17 mouse cellular contexts compared by ENCODE assay signal in the genomic region with DNA sequence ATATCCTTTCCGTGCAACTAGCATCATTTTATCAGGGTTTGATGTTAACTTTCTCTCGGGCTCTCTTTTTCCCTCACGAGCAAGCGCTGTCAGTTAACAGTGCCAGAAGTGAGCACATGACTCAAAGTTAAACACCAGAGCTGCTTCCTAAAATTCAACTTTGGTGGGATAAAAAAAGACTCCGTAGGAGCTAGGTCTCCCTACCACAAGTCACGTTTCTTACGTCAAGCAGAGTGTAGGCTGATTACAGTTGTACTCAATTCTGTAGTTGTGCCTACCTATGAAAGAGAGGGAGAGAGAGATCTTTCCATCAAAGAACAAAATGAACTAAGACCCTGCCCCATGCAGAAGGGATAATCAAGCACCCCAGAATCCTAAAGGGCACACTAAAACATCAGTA.
"Had no signal": no experiment of that assay in that cellular context is flagged by ENCODE, and none has a peak within 500 bp of the region (broad histone marks: within the 10 kb centered on the region; RNA-seq: fewer than 3 reads in every experiment).

No protein-coding gene starts in this region.

- H3K4me2 ChIP-seq: liver, embryonic 15.5 days; lung, embryonic 15.5 days; midbrain, embryonic 11.5 days; midbrain, embryonic 13.5 days; midbrain, embryonic 15.5 days; neural tube, embryonic 12.5 days had no signal

- H3K36me3 ChIP-seq: liver, embryonic 15.5 days; lung, embryonic 15.5 days had no signal

- H3K27ac ChIP-seq: liver, embryonic 15.5 days; lung, embryonic 15.5 days; macrophage; midbrain, embryonic 13.5 days; midbrain, embryonic 15.5 days; neural tube, embryonic 12.5 days had no signal

- H3K4me3 ChIP-seq: liver, embryonic 15.5 days; lung, embryonic 15.5 days; megakaryocyte, embryonic 14.5 days; midbrain, embryonic 13.5 days; midbrain, embryonic 15.5 days; neural tube, embryonic 12.5 days had no signal

- H3K9ac ChIP-seq: liver, embryonic 15.5 days; liver, postnatal 0 days; lung, embryonic 15.5 days; midbrain, embryonic 13.5 days; midbrain, embryonic 15.5 days; neural tube, embryonic 12.5 days had no signal

- H3K27me3 ChIP-seq: liver, embryonic 15.5 days; lung, embryonic 15.5 days; megakaryocyte, embryonic 14.5 days; midbrain, embryonic 13.5 days; midbrain, embryonic 15.5 days; neural tube, embryonic 12.5 days had no signal

- H3K4me1 ChIP-seq: liver, embryonic 15.5 days; lung, embryonic 15.5 days; megakaryocyte, embryonic 14.5 days had no signal

- H3K9me3 ChIP-seq: liver, embryonic 15.5 days; lung, embryonic 15.5 days; midbrain, embryonic 13.5 days; midbrain, embryonic 15.5 days; neural tube, embryonic 12.5 days had no signal

- ATAC-seq: liver, postnatal 0 days; lung, postnatal 0 days; midbrain, embryonic 13.5 days; midbrain, embryonic 15.5 days had no signal

- DNase-seq: liver, postnatal 0 days; lung, adult 2 months; lung, postnatal 14 days; lung, postnatal 36 days; right cerebral cortex, postnatal 25 days; thymus, adult 2 months; thymus, postnatal 25 days; thymus, postnatal 4 days had no signal
